Mouse (Mus musculus) bone marrow, adult 2 months (tissue): Measurements from ENCODE around the gene Ikzf2.

Experiments used
- CTCF ChIP-seq: fragments of 200-500 bp; IDR thresholded peaks from 2 replicates; pipeline ENCODE4 v1.5.1; 2011; ENCODE audit warnings: low read length, control low read depth; ENCODE audit not compliant: control insufficient read depth, insufficient read depth
- POLR2A ChIP-seq: fragments of 200-500 bp; IDR thresholded peaks from 2 replicates; pipeline ENCODE4 v1.6.1; 2011; ENCODE audit warnings: low read depth, mild to moderate bottlenecking, control low read depth, low read length, borderline replicate concordance; ENCODE audit not compliant: control insufficient read depth

- TF ChIP-seq CTCF (peak; percentile 78), POLR2A (no peak)
These were observed 1.9 kb upstream of the Ikzf2 start for GRCm38 (mm10) chr1:69688961-69689360.
